Mouse (Mus musculus) intestine, embryonic 15.5 days (tissue): ENCODE data around the gene Csrp1. TPM values are rescaled to one million over a fixed set of nuclear protein-coding genes. Genes with fewer than 3 reads are reported as not detected.

ENCODE experiments used
- ATAC-seq: fragments of 200-750 bp; cut with Nextera tagmentation; 2 replicates; pipeline ENCODE4 v1.8.0; 2017; ENCODE audit warnings: moderate TSS enrichment, moderate library complexity
- H3K27ac ChIP-seq: fragments of 300-500 bp; sonication (generic); 2 replicates; pipeline ENCODE4 v1.5.1; 2015; ENCODE audit warnings: mild to moderate bottlenecking, inconsistent platforms
- H3K27me3 ChIP-seq: fragments of 300-500 bp; sonication (generic); replicated peaks from 2 replicates; pipeline ENCODE4 v1.6.1; 2015; ENCODE audit warnings: inconsistent platforms
- H3K36me3 ChIP-seq: fragments of 300-500 bp; sonication (generic); 2 replicates; pipeline ENCODE4 v1.6.1; 2015; ENCODE audit warnings: inconsistent platforms
- H3K4me1 ChIP-seq: fragments of 300-500 bp; sonication (generic); replicated peaks from 2 replicates; pipeline ENCODE4 v1.6.1; 2015; ENCODE audit warnings: inconsistent platforms
- H3K4me2 ChIP-seq: fragments of 300-500 bp; sonication (generic); replicated peaks from 2 replicates; pipeline ENCODE4 v1.6.1; 2015; ENCODE audit warnings: mild to moderate bottlenecking, inconsistent platforms
- H3K4me3 ChIP-seq: fragments of 300-500 bp; sonication (generic); replicated peaks from 2 replicates; pipeline ENCODE4 v1.5.1; 2015; ENCODE audit warnings: inconsistent platforms
- H3K9ac ChIP-seq: fragments of 300-500 bp; sonication (generic); 2 replicates; pipeline ENCODE4 v1.6.1; 2015; ENCODE audit warnings: inconsistent platforms
- H3K9me3 ChIP-seq: fragments of 300-500 bp; sonication (generic); 2 replicates; pipeline ENCODE4 v1.6.1; 2016; ENCODE audit warnings: inconsistent platforms
- WGBS: fragments of 180-500 bp; shearing (Covaris S2); methylation state at CpG from one replicate; pipeline ENCODE4 v1.1.7; 2015; 5-methylcytosine and 5-hydroxymethylcytosine counted together
- polyA plus RNA-seq: library from polyadenylated mRNA; unstranded; fragments of >200 nt; fragmentation: Nextera tagmentation; extraction: Ambion mirVana; gene quantifications from 2 replicates; pipeline ENCODE4 v1.2.1, GENCODE M21; 2015

Gene Csrp1
- polyA plus RNA-seq, 1 experiment from 2014 or later, result 203 TPM

- no peak for ATAC-seq
- 66% methylated on average over 4 of the region's 4 CpGs for WGBS
- H3K27ac ChIP-seq, result no peak overlapping the region
- no peaks in the 10 kb centered on the region for H3K36me3 ChIP-seq
- no peak overlapping the region for H3K4me2 ChIP-seq
- H3K27me3 ChIP-seq, result no peaks in the 10 kb centered on the region
- peaks cover 28% of the 10 kb centered on the region for H3K4me1 ChIP-seq
- H3K4me3 ChIP-seq, result no peak overlapping the region
- no peaks in the 10 kb centered on the region for H3K9me3 ChIP-seq
- H3K9ac ChIP-seq, result no peak overlapping the region
Observed at GRCm38 (mm10) chr1:135684895-135685294, 35.0 kb upstream of the Csrp1 start.

GRCm38 (mm10) chr1:135685316-135685715 lies 34.5 kb upstream of the Csrp1 start:
- Histone ChIP-seq H3K4me2 (0 out of 2 replicates have a peak overlapping the region, but pooled peaks have one; percentile 9), H3K27ac (no peak overlapping the region), H3K27me3 (no peaks in the 10 kb centered on the region), H3K9me3 (no peaks in the 10 kb centered on the region), H3K36me3 (no peaks in the 10 kb centered on the region), H3K4me3 (no peak overlapping the region), H3K9ac (no peak overlapping the region), H3K4me1 (peaks cover 29% of the 10 kb centered on the region)
- ATAC-seq, result no peak
- 53% methylated on average over 6 of the region's 6 CpGs for WGBS

- Histone ChIP-seq H3K4me2 (peak overlapping the region; percentile 98), H3K9me3 (no peaks in the 10 kb centered on the region), H3K4me1 (peaks cover 43% of the 10 kb centered on the region), H3K4me3 (peak overlapping the region; percentile 75), H3K36me3 (no peaks in the 10 kb centered on the region), H3K9ac (peak overlapping the region; percentile 86), H3K27ac (peak overlapping the region; percentile 48), H3K27me3 (no peaks in the 10 kb centered on the region)
- peak; percentile 38 for ATAC-seq
- under 1% methylated on average over 19 of the region's 19 CpGs for WGBS
Observed at GRCm38 (mm10) chr1:135686792-135687510, 32.9 kb upstream of the Csrp1 start.

- Histone ChIP-seq H3K4me3 (peak overlapping the region; percentile 75), H3K4me2 (peak overlapping the region; percentile 98), H3K27ac (peak overlapping the region; percentile 90), H3K9me3 (no peaks in the 10 kb centered on the region), H3K27me3 (no peaks in the 10 kb centered on the region), H3K36me3 (no peaks in the 10 kb centered on the region), H3K4me1 (peaks cover 44% of the 10 kb centered on the region), H3K9ac (peak overlapping the region; percentile 86)
- WGBS, result under 1% methylated on average over 78 of the region's 81 CpGs
- peak; percentile 92 for ATAC-seq
Observed at GRCm38 (mm10) chr1:135687771-135688492, 31.9 kb upstream of the Csrp1 start.

- peaks cover 44% of the 10 kb centered on the region for H3K4me1 ChIP-seq
- H3K4me3 ChIP-seq, result peak overlapping the region; percentile 75
- H3K4me2 ChIP-seq, result peak overlapping the region; percentile 98
- no peak for ATAC-seq
- WGBS, result 26% methylated on average over 6 of the region's 6 CpGs
- H3K36me3 ChIP-seq, result no peaks in the 10 kb centered on the region
- H3K27me3 ChIP-seq, result no peaks in the 10 kb centered on the region
- peak overlapping the region; percentile 86 for H3K9ac ChIP-seq
- no peaks in the 10 kb centered on the region for H3K9me3 ChIP-seq
- H3K27ac ChIP-seq, result peak overlapping the region; percentile 90
Observed at GRCm38 (mm10) chr1:135688686-135689085, 31.2 kb upstream of the Csrp1 start.

GRCm38 (mm10) chr1:135690784-135691416 lies 29.0 kb upstream of the Csrp1 start:
- WGBS, result 72% methylated on average over 6 of the region's 6 CpGs
- ATAC-seq, result no peak
- Histone ChIP-seq H3K4me3 (no peak overlapping the region), H3K9ac (no peak overlapping the region; the same call in 1 of the 2 replicates), H3K36me3 (no peaks in the 10 kb centered on the region), H3K4me1 (peaks cover 39% of the 10 kb centered on the region), H3K9me3 (no peaks in the 10 kb centered on the region), H3K4me2 (peak overlapping the region; percentile 35; the same call in 1 of the 2 replicates), H3K27ac (peak overlapping the region; percentile 70), H3K27me3 (no peaks in the 10 kb centered on the region)

- ATAC-seq, result no peak
- no peaks in the 10 kb centered on the region for H3K9me3 ChIP-seq
- H3K36me3 ChIP-seq, result no peaks in the 10 kb centered on the region
- WGBS, result 12% methylated on average over 10 of the region's 10 CpGs
- peak overlapping the region; percentile 35; the same call in 1 of the 2 replicates for H3K4me2 ChIP-seq
- no peaks in the 10 kb centered on the region for H3K27me3 ChIP-seq
- H3K9ac ChIP-seq, result no peak overlapping the region; the same call in 1 of the 2 replicates
- H3K4me1 ChIP-seq, result peaks cover 34% of the 10 kb centered on the region
- H3K27ac ChIP-seq, result peak overlapping the region; percentile 70
- no peak overlapping the region for H3K4me3 ChIP-seq
Observed at GRCm38 (mm10) chr1:135691417-135691815, 28.4 kb upstream of the Csrp1 start.

GRCm38 (mm10) chr1:135694181-135694580 lies 25.7 kb upstream of the Csrp1 start:
- WGBS, result 70% methylated on average over 11 of the region's 11 CpGs
- Histone ChIP-seq H3K4me3 (no peak overlapping the region), H3K9ac (no peak overlapping the region), H3K36me3 (no peaks in the 10 kb centered on the region), H3K4me1 (peaks cover 28% of the 10 kb centered on the region), H3K27ac (no peak overlapping the region), H3K9me3 (no peaks in the 10 kb centered on the region), H3K4me2 (no peak overlapping the region), H3K27me3 (no peaks in the 10 kb centered on the region; the same call in 1 of the 2 replicates)
- no peak for ATAC-seq

- Histone ChIP-seq H3K9me3 (no peaks in the 10 kb centered on the region), H3K9ac (no peak overlapping the region), H3K4me1 (peaks cover 17% of the 10 kb centered on the region), H3K27ac (no peak overlapping the region), H3K27me3 (peaks cover 2% of the 10 kb centered on the region; the same call in 1 of the 2 replicates), H3K4me3 (no peak overlapping the region), H3K4me2 (no peak overlapping the region), H3K36me3 (no peaks in the 10 kb centered on the region)
- ATAC-seq, result no peak
- 70% methylated on average over 4 of the region's 4 CpGs for WGBS
Observed at GRCm38 (mm10) chr1:135697462-135697861, 22.4 kb upstream of the Csrp1 start.

GRCm38 (mm10) chr1:135698046-135698445 lies 21.8 kb upstream of the Csrp1 start:
- WGBS, result 36% methylated on average over 6 of the region's 6 CpGs
- no peaks in the 10 kb centered on the region for H3K9me3 ChIP-seq
- H3K4me1 ChIP-seq, result peaks cover 17% of the 10 kb centered on the region
- no peak overlapping the region for H3K4me2 ChIP-seq
- H3K36me3 ChIP-seq, result no peaks in the 10 kb centered on the region
- no peak overlapping the region for H3K4me3 ChIP-seq
- ATAC-seq, result no peak
- H3K27me3 ChIP-seq, result peaks cover 2% of the 10 kb centered on the region; the same call in 1 of the 2 replicates
- no peak overlapping the region for H3K27ac ChIP-seq
- H3K9ac ChIP-seq, result no peak overlapping the region

- Histone ChIP-seq H3K9me3 (no peaks in the 10 kb centered on the region), H3K36me3 (no peaks in the 10 kb centered on the region), H3K27ac (no peak overlapping the region), H3K27me3 (peaks cover 2% of the 10 kb centered on the region; the same call in 1 of the 2 replicates), H3K4me1 (peaks cover 17% of the 10 kb centered on the region), H3K4me3 (no peak overlapping the region), H3K4me2 (peak overlapping the region; percentile 84), H3K9ac (no peak overlapping the region)
- 24% methylated on average over 11 of the region's 11 CpGs for WGBS
- no peak for ATAC-seq
Observed at GRCm38 (mm10) chr1:135698451-135698921, 21.4 kb upstream of the Csrp1 start.
